Mouse (Mus musculus) kidney, postnatal 14 days (tissue): ENCODE data around the gene Pomgnt2.

ENCODE experiments used
- DNase-seq: peaks from one replicate; pipeline ENCODE4 v3.0.0; 2022; ENCODE audit warnings: mixed read lengths

Gene Pomgnt2

GRCm38 (mm10) chr9:122012816-122013215 lies 15.9 kb upstream of the Pomgnt2 start:
- DNase-seq = no peak

- DNase-seq = no peak
These were observed 13.8 kb upstream of the Pomgnt2 start for GRCm38 (mm10) chr9:122010751-122011150.

GRCm38 (mm10) chr9:122008876-122009275 lies 12.0 kb upstream of the Pomgnt2 start:
- DNase-seq = no peak

- peak; percentile 61 for DNase-seq
These were observed 9.7 kb upstream of the Pomgnt2 start for GRCm38 (mm10) chr9:122006609-122007008.

- DNase-seq = no peak
These were observed 9.3 kb upstream of the Pomgnt2 start for GRCm38 (mm10) chr9:122006175-122006574.

GRCm38 (mm10) chr9:121997978-121998377 lies 1.1 kb upstream of the Pomgnt2 start:
- no peak for DNase-seq

GRCm38 (mm10) chr9:121995508-121996131 lies 1.3 kb downstream of the Pomgnt2 start:
- peak; percentile 92 for DNase-seq

- no peak for DNase-seq
These were observed 1.8 kb downstream of the Pomgnt2 start for GRCm38 (mm10) chr9:121995077-121995476.

- DNase-seq = no peak
These were observed 3.9 kb downstream of the Pomgnt2 start for GRCm38 (mm10) chr9:121993047-121993446.

- DNase-seq = no peak
These were observed 5.9 kb downstream of the Pomgnt2 start for GRCm38 (mm10) chr9:121991041-121991440.

GRCm38 (mm10) chr9:121989536-121989935 lies 7.4 kb downstream of the Pomgnt2 start:
- no peak for DNase-seq

GRCm38 (mm10) chr9:121988910-121989309 lies 8.0 kb downstream of the Pomgnt2 start:
- DNase-seq = no peak

- peak; percentile 75 for DNase-seq
These were observed 12.1 kb downstream of the Pomgnt2 start for GRCm38 (mm10) chr9:121984465-121985461.

GRCm38 (mm10) chr9:121983504-121983903 lies 13.4 kb downstream of the Pomgnt2 start:
- DNase-seq = peak; percentile 73

GRCm38 (mm10) chr9:121982665-121983064 lies 14.2 kb downstream of the Pomgnt2 start:
- no peak for DNase-seq

GRCm38 (mm10) chr9:121982214-121982613 lies 14.7 kb downstream of the Pomgnt2 start:
- no peak for DNase-seq

- DNase-seq = no peak
These were observed 15.3 kb downstream of the Pomgnt2 start for GRCm38 (mm10) chr9:121981466-121982105.

- DNase-seq = no peak
These were observed 15.9 kb downstream of the Pomgnt2 start for GRCm38 (mm10) chr9:121981046-121981445.

- no peak for DNase-seq
These were observed 21.6 kb downstream of the Pomgnt2 start for GRCm38 (mm10) chr9:121975321-121975720.

- no peak for DNase-seq
These were observed 22.5 kb downstream of the Pomgnt2 start for GRCm38 (mm10) chr9:121974141-121974986.

GRCm38 (mm10) chr9:121973207-121973606 lies 23.7 kb downstream of the Pomgnt2 start:
- DNase-seq = no peak

- DNase-seq = no peak
These were observed 27.0 kb downstream of the Pomgnt2 start for GRCm38 (mm10) chr9:121969841-121970381.
